Mouse (Mus musculus): ENCODE measurements at regions not wholly inside any gene's neighbourhood (a gene's known extent, or its start where the extent isn't known, plus 50 kb on each side); places are given as distances from the start of the nearest gene placed in this dataset.

GRCm38 (mm10) chr11:24925135-24925534 lies 847.3 kb downstream of the Bcl11a start:
- Histone ChIP-seq H3K4me3 (no peak overlapping the region), H3K4me1 (no peaks in the 10 kb centered on the region), H3K9ac (no peak overlapping the region), H3K27me3 (replicated peaks) (no peaks in the 10 kb centered on the region), H3K27ac (no peak overlapping the region), H3K36me3 (no peaks in the 10 kb centered on the region), H3K9me3 (replicated peaks) (no peaks in the 10 kb centered on the region), H3K4me2 (no peak overlapping the region)
- ATAC-seq, result no peak

- Histone ChIP-seq H3K36me3 (no peaks in the 10 kb centered on the region), H3K4me2 (no peak overlapping the region), H3K9ac (no peak overlapping the region), H3K4me1 (no peaks in the 10 kb centered on the region), H3K9me3 (replicated peaks) (no peaks in the 10 kb centered on the region), H3K4me3 (no peak overlapping the region), H3K27me3 (replicated peaks) (no peaks in the 10 kb centered on the region), H3K27ac (no peak overlapping the region)
- no peak for ATAC-seq
Measured at GRCm38 (mm10) chr11:24943646-24944045, 865.8 kb downstream of the Bcl11a start.

- Histone ChIP-seq H3K27me3 (replicated peaks) (no peaks in the 10 kb centered on the region), H3K4me1 (no peaks in the 10 kb centered on the region), H3K9ac (no peak overlapping the region), H3K4me2 (no peak overlapping the region), H3K36me3 (no peaks in the 10 kb centered on the region), H3K4me3 (no peak overlapping the region), H3K9me3 (replicated peaks) (no peaks in the 10 kb centered on the region), H3K27ac (no peak overlapping the region)
- 91% methylated on average over 1 of the region's 1 CpGs for WGBS (ENCODE audit: insufficient replicate concordance)
- no peak for ATAC-seq
Measured at GRCm38 (mm10) chr11:24951161-24951560, 873.3 kb downstream of the Bcl11a start.

GRCm38 (mm10) chr11:24972359-24972758 lies 894.5 kb downstream of the Bcl11a start:
- no peak overlapping the region for H3K4me2 ChIP-seq
- H3K4me3 ChIP-seq, result no peak overlapping the region
- H3K9ac ChIP-seq, result no peak overlapping the region
- no peaks in the 10 kb centered on the region for H3K27me3 ChIP-seq (replicated peaks)
- 48% methylated on average over 2 of the region's 2 CpGs for WGBS (ENCODE audit: insufficient replicate concordance)
- no peak overlapping the region for H3K27ac ChIP-seq
- H3K9me3 ChIP-seq (replicated peaks), result no peaks in the 10 kb centered on the region
- H3K36me3 ChIP-seq, result no peaks in the 10 kb centered on the region
- no peak for ATAC-seq
- H3K4me1 ChIP-seq, result no peaks in the 10 kb centered on the region

- Histone ChIP-seq H3K4me2 (no peak overlapping the region), H3K9me3 (replicated peaks) (no peaks in the 10 kb centered on the region), H3K27ac (no peak overlapping the region), H3K4me3 (no peak overlapping the region), H3K9ac (no peak overlapping the region), H3K4me1 (no peaks in the 10 kb centered on the region), H3K27me3 (replicated peaks) (no peaks in the 10 kb centered on the region), H3K36me3 (no peaks in the 10 kb centered on the region)
- WGBS (ENCODE audit: insufficient replicate concordance), result 65% methylated on average over 9 of the region's 9 CpGs
- ATAC-seq, result no peak
Measured at GRCm38 (mm10) chr11:24980193-24980665, 902.4 kb downstream of the Bcl11a start.

- no peaks in the 10 kb centered on the region for H3K36me3 ChIP-seq
- no peak for ATAC-seq
- 62% methylated on average over 10 of the region's 10 CpGs for whole genome bisulfite sequencing (ENCODE audit: insufficient replicate concordance)
Measured at GRCm38 (mm10) chr11:24983060-24983629, 905.3 kb downstream of the Bcl11a start.

GRCm38 (mm10) chr11:25005491-25005890 lies 927.6 kb downstream of the Bcl11a start:
- Histone ChIP-seq H3K9ac (no peak overlapping the region), H3K4me2 (no peak overlapping the region), H3K27me3 (replicated peaks) (no peaks in the 10 kb centered on the region), H3K4me3 (no peak overlapping the region), H3K9me3 (replicated peaks) (no peaks in the 10 kb centered on the region), H3K27ac (no peak overlapping the region), H3K36me3 (no peaks in the 10 kb centered on the region), H3K4me1 (no peaks in the 10 kb centered on the region)
- WGBS (ENCODE audit: insufficient replicate concordance), result 37% methylated on average over 5 of the region's 5 CpGs
- ATAC-seq, result no peak

More at GRCm38 (mm10) chr11:24983060-24983629, 905.3 kb downstream of the Bcl11a start:
- H3K27ac ChIP-seq, result no peak overlapping the region
- H3K9me3 ChIP-seq (replicated peaks), result no peaks in the 10 kb centered on the region
- H3K4me3 ChIP-seq, result no peak overlapping the region
- H3K27me3 ChIP-seq (replicated peaks), result no peaks in the 10 kb centered on the region
- no peak overlapping the region for H3K9ac ChIP-seq
- H3K4me1 ChIP-seq, result no peaks in the 10 kb centered on the region
- no peak overlapping the region for H3K4me2 ChIP-seq

- Histone ChIP-seq H3K9ac (no peak overlapping the region), H3K36me3 (no peaks in the 10 kb centered on the region), H3K4me1 (no peaks in the 10 kb centered on the region), H3K4me3 (no peak overlapping the region), H3K9me3 (replicated peaks) (no peaks in the 10 kb centered on the region), H3K27me3 (replicated peaks) (no peaks in the 10 kb centered on the region), H3K4me2 (no peak overlapping the region), H3K27ac (no peak overlapping the region)
- no peak for ATAC-seq
- 57% methylated on average over 4 of the region's 4 CpGs for WGBS (ENCODE audit: insufficient replicate concordance)
Measured at GRCm38 (mm10) chr11:25026786-25027185, 948.9 kb downstream of the Bcl11a start.

GRCm38 (mm10) chr11:25040983-25041382 lies 963.1 kb downstream of the Bcl11a start:
- Histone ChIP-seq H3K27ac (no peak overlapping the region), H3K27me3 (replicated peaks) (no peaks in the 10 kb centered on the region), H3K4me3 (no peak overlapping the region), H3K4me2 (no peak overlapping the region), H3K4me1 (no peaks in the 10 kb centered on the region), H3K9me3 (replicated peaks) (no peaks in the 10 kb centered on the region), H3K9ac (no peak overlapping the region), H3K36me3 (no peaks in the 10 kb centered on the region)
- no peak for ATAC-seq
- 38% methylated on average over 4 of the region's 4 CpGs for WGBS (ENCODE audit: insufficient replicate concordance)

GRCm38 (mm10) chr11:25042763-25043162 lies 964.9 kb downstream of the Bcl11a start:
- WGBS (ENCODE audit: insufficient replicate concordance), result 67% methylated on average over 3 of the region's 3 CpGs
- ATAC-seq, result no peak
- no peaks in the 10 kb centered on the region for H3K9me3 ChIP-seq (replicated peaks)

GRCm38 (mm10) chr11:25045339-25045738 lies 967.5 kb downstream of the Bcl11a start:
- ATAC-seq, result no peak
- no peak overlapping the region for H3K9ac ChIP-seq
- no peaks in the 10 kb centered on the region for H3K27me3 ChIP-seq (replicated peaks)
- no peaks in the 10 kb centered on the region for H3K36me3 ChIP-seq
- 58% methylated on average over 3 of the region's 3 CpGs for WGBS (ENCODE audit: insufficient replicate concordance)
- no peak overlapping the region for H3K27ac ChIP-seq
- H3K4me1 ChIP-seq, result no peaks in the 10 kb centered on the region
- H3K4me2 ChIP-seq, result no peak overlapping the region
- H3K4me3 ChIP-seq, result no peak overlapping the region
- no peaks in the 10 kb centered on the region for H3K9me3 ChIP-seq (replicated peaks)

More at GRCm38 (mm10) chr11:25042763-25043162, 964.9 kb downstream of the Bcl11a start:
- Histone ChIP-seq H3K27ac (no peak overlapping the region), H3K4me3 (no peak overlapping the region), H3K4me2 (no peak overlapping the region), H3K36me3 (no peaks in the 10 kb centered on the region), H3K4me1 (no peaks in the 10 kb centered on the region), H3K9ac (no peak overlapping the region), H3K27me3 (replicated peaks) (no peaks in the 10 kb centered on the region)

GRCm38 (mm10) chr11:25045977-25046376 lies 968.1 kb downstream of the Bcl11a start:
- no peak overlapping the region for H3K9ac ChIP-seq
- no peaks in the 10 kb centered on the region for H3K27me3 ChIP-seq (replicated peaks)
- no peak overlapping the region for H3K4me2 ChIP-seq
- no peaks in the 10 kb centered on the region for H3K9me3 ChIP-seq (replicated peaks)
- no peaks in the 10 kb centered on the region for H3K4me1 ChIP-seq
- 57% methylated on average over 7 of the region's 7 CpGs for WGBS (ENCODE audit: insufficient replicate concordance)
- no peaks in the 10 kb centered on the region for H3K36me3 ChIP-seq
- ATAC-seq, result no peak
- H3K4me3 ChIP-seq, result no peak overlapping the region
- H3K27ac ChIP-seq, result no peak overlapping the region

- Histone ChIP-seq H3K27me3 (replicated peaks) (no peaks in the 10 kb centered on the region), H3K9ac (no peak overlapping the region), H3K27ac (no peak overlapping the region), H3K4me1 (no peaks in the 10 kb centered on the region), H3K36me3 (no peaks in the 10 kb centered on the region), H3K4me2 (no peak overlapping the region), H3K4me3 (no peak overlapping the region), H3K9me3 (replicated peaks) (no peaks in the 10 kb centered on the region)
- whole genome bisulfite sequencing (ENCODE audit: insufficient replicate concordance), result 54% methylated on average over 2 of the region's 2 CpGs
- ATAC-seq, result no peak
Measured at GRCm38 (mm10) chr11:25055698-25056097, 977.8 kb downstream of the Bcl11a start.
